Comparison of ENCODE assay signal across 15 mouse cellular contexts in the genomic region with DNA sequence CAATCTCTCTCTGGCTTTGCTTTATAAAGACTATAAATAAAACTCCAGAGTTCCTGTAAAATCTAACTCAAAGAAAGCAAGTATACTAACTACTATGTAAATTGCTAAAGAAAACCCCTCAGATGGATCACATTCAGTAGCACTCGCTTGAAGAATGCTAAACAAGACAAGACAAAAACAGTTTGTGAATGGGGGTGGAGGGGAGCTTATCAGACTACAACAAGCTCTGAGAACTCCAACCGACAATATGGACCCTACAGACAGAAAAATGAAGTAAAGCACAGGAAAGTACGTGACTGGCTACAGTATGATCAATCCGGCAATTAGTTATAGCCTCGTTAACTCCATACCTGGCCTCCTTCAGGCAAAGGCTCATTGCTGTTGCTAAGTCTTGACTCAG.
"Had no signal": no experiment of that assay in that cellular context is flagged by ENCODE, and none has a peak within 500 bp of the region (broad histone marks: within the 10 kb centered on the region; RNA-seq: fewer than 3 reads in every experiment).

No protein-coding gene starts in this region.

- H3K27ac ChIP-seq: kidney, embryonic 15.5 days; limb, embryonic 12.5 days; midbrain, embryonic 12.5 days; neural tube, embryonic 13.5 days had no signal

- ATAC-seq: midbrain, embryonic 16.5 days had no signal

- H3K4me1 ChIP-seq: midbrain, embryonic 12.5 days had no signal

- H3K4me3 ChIP-seq: kidney, embryonic 15.5 days; limb, embryonic 12.5 days; midbrain, embryonic 12.5 days; neural tube, embryonic 13.5 days had no signal

- H3K36me3 ChIP-seq: kidney, embryonic 15.5 days; limb, embryonic 12.5 days; midbrain, embryonic 12.5 days; neural tube, embryonic 13.5 days had no signal

- H3K9me3 ChIP-seq: kidney, embryonic 15.5 days; limb, embryonic 12.5 days; midbrain, embryonic 12.5 days; neural tube, embryonic 13.5 days had no signal

- H3K27me3 ChIP-seq: kidney, embryonic 15.5 days; limb, embryonic 12.5 days; midbrain, embryonic 12.5 days; neural tube, embryonic 13.5 days had no signal

- H3K4me2 ChIP-seq: kidney, embryonic 15.5 days; limb, embryonic 12.5 days; midbrain, embryonic 12.5 days; neural tube, embryonic 13.5 days had no signal

- H3K9ac ChIP-seq: kidney, embryonic 15.5 days; limb, embryonic 12.5 days; midbrain, embryonic 12.5 days; neural tube, embryonic 13.5 days had no signal

- DNase-seq: kidney, adult 18-20 months; kidney, postnatal 14 days; layer of hippocampus, adult 9-11 months; layer of hippocampus, postnatal 36 days; lung, postnatal 36 days; retina, postnatal 1 day; right cerebral cortex, postnatal 4 days; spleen, adult 18-20 months; thymus, adult 2 months; thymus, postnatal 25 days had no signal
